Mouse (Mus musculus): ENCODE data around the gene Smdt1.
"Not testable (repeated sequence)": the region's sequence is repeated elsewhere in the genome, so short reads cannot be mapped to it uniquely, and the experiment has no call there.

GRCm38 (mm10) chr15:82364561-82364960 is 25.8 kb downstream of the Smdt1 start:
- TF ChIP-seq CTCF (IDR thresholded peaks at IDR 0.05; ENCODE audit: extremely low read depth, insufficient read depth, insufficient read length, insufficient replicate concordance); POLR2A (IDR thresholded peaks at IDR 0.05; ENCODE audit: low read depth, low read length): not testable (repeated sequence)
